Mouse (Mus musculus) adrenal gland, postnatal 36 days (tissue): Measurements from ENCODE around the gene 2310011J03Rik. TPM values are rescaled to one million over a fixed set of nuclear protein-coding genes. Genes with fewer than 3 reads are reported as not detected.

Experiments used
- DNase-seq, 2 experiments: peaks; one replicate each; pipeline ENCODE4 v3.0.0; 2021; ENCODE audit warnings: mixed read lengths in 1 of 2
- total RNA-seq, 2 experiments: library from RNA; stranded (reverse); gene quantifications; 2 replicates each; pipeline ENCODE4 v1.2.3; 2021

Gene 2310011J03Rik
- total RNA-seq, 2 experiments from 2014 or later = 24.6 to 32.0 TPM

DNA sequence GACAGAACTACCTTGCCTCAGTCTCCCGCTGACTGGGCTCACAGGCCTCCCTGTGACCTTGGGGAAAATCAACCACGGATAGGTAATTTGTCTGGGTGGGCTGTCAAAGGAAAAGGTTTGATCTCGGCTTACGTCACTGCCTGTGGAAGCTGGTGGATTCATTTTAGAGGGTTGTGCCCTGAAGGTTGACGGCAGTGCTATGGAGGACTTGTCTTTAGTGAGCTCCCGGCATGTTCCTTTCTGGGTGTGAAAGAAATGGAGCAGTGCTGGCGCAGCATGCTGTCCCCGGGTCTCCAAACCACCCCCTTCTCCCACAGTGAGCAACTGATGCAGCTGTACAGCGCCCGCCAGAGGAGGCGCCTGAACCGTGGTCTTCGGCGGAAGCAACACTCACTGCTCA lies 27.0 kb downstream of the 2310011J03Rik start:
- DNase-seq = no peak

DNA sequence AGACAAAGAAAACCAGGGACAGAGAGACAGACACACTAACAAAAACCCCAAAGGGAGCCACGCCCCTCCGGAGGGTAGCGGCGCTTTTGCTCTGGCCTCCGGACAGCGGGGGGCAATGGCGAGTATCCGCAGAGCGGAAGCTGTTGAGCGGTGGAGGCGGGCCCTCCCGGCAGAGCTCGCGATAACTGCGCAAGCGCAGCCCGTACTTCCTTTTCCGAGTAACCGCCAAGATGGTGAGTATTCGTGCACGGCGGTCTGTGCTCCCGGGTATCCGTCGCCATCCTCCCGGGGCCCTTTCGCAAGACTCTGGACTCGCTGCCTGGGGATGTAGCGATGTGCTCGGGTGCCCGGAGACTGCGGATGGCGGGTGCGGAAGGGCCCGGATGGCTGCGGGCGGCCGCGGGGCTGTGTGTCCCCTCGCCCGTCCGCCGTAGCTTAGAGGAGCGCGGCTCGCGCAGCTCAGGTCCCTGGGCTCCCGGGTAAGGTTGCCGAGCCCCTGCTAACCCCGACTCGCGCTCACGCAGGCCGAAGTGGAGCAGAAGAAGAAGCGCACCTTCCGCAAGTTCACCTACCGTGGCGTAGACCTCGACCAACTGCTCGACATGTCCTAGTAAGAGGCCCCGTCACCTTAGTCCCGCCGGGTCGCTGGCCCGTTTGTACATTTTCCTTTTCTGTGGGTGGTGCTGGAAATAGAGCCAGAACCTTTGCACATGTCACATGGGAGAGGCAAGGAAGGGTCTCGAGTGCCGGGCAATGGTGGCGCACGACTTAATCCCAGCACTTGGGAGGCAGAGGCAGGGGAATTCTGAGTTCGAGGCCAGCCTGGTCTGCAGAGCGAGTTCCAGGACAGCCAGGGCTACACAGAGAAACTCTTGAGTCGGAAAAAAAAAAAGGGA lies 27.8 kb downstream of the 2310011J03Rik start, which contains the start of gene Rps15:
Gene Rps15 (plus strand): TSS at position 203 of the 896 bp plus-strand sequence.
- DNase-seq = peak; percentile 96 to 98

DNA sequence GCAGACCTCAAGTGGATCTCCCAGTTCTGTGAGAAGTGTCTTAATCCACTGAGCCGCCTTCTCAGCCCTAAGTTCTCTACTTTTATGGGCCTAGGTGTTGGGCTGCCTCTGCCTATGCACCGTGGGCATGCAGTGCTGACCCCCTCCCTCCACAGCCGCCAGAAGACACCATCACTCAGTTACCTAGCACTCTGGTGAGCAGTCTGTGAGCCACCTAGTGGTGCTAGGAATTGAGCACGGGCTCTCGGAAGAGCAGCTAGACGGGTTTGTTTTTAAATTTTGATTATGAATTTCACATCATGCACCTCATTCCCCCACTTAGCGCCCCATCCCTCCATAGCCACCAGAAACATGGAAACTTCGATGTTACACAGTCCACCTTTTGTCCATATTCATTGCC lies 31.7 kb downstream of the 2310011J03Rik start:
- no peak for DNase-seq

DNA sequence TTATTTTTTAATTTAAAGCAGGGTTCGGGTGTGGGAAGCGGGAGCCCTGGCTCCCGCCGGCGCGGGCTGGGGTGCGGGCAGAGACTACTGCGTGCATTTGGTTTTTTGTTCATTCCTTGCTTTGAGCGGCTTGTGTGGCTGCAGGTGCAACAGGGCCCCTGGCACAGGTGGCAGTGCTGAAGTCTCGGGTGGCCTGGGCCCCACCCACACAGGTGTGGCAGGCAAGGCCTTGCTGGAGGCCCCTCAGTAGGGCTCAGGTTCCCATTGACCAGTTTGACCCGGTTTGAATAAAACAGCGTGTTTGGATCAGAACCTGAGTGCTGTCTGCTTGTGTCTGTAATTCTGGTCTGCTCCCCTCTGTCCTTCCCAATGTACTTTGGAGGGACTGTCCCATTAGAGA lies 32.2 kb downstream of the 2310011J03Rik start:
- DNase-seq = no peak

DNA sequence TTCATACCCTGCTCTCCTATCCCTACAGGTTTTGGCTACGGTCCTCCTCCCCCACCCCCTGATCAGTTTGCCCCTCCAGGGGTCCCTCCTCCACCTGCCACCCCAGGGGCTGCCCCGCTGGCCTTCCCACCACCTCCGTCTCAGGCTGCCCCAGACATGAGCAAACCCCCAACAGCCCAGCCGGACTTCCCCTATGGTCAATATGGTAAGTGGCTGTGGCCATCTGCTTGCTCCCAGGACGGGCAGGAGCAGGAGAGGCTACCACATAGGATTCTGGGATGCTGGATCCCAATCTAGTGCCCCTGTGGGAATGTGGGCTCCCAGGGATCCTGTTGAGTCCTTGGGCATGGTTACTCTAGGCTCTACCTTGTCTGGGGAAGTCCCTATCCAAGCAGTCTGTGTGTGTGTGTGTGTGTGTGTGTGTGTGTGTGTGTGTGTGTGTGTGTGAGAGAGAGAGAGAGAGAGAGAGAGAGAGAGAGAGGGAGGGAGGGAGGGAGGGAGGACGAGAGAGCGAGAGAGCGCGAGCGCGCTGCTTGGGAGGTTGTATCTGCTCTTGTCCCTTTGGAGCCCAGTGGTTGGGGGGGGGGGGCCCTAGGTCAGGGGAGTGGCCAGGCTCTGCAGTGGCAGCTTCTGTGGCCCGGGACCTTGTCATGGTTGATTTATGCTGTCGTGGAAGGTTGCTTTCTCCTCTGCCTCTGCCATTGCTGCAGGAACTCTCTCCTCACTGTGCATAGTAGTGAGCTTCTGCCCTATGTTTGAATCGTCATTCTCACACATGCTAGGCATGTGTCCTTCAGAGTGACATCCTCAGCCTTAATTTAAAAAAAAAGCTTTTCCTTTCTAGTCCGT lies 34.9 kb downstream of the 2310011J03Rik start:
- peak; percentile 75 to 79 for DNase-seq

DNA sequence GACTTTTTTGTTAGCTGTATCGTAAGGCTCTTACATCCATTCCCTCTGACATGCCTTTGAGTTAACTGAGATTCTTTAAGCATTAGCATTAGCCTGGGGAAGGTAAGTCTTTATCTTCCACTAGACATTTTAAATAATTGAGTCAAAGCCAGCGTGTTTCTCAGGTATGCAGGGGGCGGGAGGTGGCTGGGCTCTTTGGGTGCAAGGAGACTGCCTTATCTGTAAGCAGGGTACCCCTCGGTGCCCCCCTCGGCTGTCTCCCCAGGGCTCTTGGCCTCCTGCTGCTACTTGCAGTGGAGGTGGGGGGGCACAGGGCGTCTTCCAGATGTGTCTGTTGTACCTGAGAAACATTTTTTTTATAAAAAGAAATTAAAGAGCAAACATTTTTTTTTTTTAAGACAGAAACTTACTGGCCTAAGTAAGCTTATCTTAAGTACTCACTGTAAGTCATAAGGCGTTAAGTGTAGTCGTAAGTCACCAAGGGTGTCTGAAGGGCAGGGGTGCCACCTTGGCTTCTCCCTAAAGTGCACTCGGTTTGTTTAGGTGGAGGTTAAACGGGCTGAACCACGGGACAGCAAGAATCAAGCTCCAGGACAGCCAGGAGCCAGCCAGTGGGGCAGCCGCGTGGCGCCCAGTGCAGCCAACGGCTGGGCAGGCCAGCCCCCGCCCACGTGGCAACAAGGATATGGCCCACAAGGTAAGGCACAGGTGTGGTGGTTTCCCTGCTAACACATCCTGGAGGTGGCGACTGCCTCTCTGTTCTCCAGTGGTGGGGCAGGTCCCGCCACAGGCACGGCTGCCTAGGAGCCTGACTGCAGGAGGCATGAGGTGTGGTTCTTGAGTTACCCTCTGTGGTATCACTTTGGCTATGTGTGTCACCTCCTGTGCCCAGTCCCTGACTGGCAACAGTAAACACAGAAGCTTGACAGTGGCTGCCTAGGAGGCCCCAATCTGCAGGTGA lies 37.6 kb downstream of the 2310011J03Rik start:
- DNase-seq = no peak

DNA sequence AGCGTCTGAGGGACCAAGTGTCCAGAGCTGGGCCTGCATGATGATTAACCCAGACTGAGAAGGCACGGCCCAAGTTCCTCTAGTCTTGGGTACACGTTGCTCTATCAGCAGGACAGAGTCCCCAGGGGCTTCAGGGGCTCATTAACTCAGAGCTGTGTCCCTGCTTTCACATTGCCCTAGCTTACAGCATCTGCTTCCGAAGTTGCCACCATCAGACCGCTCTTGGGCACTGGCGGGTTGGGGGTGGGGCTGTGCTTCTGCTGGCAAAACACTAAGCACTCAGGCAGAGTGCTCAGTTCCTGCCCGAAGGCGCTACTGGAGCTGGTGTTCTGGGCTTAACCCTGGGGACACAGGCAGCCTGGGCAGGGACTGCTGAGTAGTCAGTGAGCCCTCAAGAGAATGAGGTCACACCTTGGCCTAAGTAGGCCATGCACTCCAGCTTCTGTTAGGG lies 38.4 kb downstream of the 2310011J03Rik start:
- peak; percentile 53 to 81 for DNase-seq

DNA sequence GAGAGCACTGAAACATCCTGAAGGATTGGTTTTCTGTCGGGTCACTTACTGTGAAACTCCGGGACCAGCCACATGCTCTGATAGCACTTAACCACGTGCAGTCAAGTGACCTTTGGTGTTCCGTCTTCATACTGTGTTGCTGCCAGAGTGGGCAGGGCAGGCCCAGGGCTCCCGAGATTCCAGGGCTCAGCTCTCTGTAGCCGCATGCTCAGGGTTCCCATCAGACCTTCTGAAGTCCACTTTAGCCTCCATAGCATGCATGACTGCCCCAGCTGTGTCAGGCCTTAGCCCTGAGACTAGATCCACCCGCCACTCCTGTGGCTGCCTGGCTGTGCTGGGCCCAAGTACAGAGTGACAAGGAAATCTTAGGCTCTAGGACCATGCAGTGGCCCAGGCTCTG lies 39.0 kb downstream of the 2310011J03Rik start:
- peak; percentile 70 to 73 for DNase-seq

DNA sequence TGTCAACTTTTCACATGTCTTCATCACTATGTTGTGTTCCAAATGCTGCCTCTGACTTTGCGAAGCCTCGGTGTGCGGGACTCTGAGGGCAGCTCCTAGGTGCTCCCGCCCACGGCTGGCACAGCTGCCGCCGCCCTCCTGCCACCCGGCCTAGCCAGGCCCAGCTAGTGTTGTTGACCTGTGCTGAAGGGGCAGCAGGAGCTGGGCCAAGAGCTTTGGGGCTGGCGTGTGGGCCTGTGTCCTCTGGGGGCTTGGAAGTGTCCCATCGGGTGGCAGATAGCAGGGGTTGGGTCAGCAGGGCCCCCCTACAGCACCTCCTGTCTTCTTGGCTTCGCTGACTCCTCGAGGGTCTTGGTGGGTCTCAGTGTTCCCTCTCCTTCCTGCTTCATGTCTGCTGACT lies 41.1 kb downstream of the 2310011J03Rik start:
- DNase-seq = no peak

DNA sequence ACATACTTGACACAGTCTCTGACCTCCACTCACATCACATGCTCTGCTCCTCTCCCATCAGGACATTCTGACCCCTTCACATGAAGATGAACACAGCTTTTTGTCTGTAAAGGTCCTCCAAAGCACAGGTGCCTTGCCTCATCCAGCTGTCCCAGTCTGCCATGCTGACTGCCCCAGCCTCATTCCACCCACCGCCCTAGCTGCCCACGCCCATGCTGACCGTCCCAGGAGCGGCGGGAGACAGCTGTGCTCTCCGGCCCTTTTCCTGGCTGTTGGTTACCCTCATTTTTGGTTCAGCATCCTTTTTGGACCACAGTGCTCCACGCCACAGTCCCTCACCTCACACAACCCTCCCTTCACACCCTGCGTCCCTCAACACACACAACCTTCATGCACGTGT lies 41.9 kb downstream of the 2310011J03Rik start:
- no peak for DNase-seq

DNA sequence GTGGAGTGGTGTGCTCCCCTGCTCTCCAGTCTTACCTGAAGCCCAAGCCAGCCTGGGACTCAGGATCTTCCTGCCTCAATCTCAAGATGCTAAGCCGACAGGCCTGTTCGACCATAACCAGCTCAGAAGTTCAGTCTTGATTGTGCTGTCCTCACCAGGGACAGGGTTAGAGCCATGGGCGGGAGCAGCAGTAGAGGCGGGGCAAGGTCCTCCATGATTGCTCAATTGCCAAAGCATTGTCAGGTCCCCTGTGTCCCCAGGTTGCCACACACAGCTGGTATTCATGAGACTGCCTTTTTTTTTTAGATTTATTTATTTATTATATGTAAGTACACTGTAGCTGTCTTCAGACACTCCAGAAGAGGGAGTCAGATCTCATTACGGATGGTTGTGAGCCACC lies 44.1 kb downstream of the 2310011J03Rik start:
- peak in 1 of 2 experiments; percentile 36 for DNase-seq

DNA sequence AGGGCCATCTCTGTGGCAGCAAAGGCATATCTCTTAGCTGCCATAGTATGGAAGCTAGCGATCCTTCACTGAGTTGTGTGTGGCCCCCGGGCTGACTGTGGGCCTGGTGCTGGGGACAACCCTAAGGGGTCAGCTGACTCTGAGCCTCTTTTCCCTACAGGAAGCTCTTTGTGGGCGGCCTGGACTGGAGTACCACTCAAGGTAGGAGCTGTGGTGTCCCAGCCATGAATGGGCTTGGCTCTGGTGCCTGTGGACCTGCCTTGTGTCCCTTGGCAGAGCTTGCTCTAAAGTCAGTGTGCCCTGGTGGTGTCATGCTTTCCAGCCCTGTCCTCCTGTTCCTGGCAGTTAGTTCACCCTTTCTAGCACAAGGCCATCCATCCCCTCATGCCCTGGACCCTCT lies 46.5 kb downstream of the 2310011J03Rik start:
- no peak for DNase-seq

DNA sequence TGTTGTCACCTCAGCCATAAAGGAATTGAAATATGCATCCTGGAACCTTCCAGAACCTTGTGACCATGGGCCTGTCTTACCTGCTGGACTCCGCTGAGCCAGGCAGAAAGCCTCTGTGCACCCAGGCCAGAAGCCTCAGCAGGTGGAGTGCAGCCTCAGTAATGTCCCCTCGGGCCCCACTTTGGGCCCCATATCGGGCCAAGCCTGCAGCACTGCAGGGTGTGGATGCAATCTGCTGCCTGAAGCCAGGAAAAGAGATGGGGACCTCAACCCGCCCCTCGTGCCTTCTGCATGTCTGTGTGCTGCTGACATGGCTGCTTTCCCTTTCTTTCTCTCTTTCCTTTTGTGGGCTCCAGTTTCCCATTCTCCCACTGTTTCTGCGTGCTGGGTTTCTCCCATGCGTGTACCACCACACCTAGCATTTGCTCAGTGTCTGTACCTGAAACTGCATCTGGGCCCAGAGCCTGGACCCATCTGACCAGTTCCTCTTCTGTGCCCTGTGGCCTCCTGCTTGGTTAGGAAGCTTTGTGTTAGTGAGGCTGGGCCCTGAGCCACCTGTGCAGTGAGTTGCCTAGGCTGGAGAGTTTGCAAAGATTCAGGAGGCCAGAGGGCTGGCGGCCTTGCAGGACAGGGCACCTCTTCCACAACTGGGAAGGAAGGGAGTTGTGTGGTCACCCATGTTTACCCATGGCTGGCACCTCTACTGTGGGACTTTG lies 48.3 kb downstream of the 2310011J03Rik start:
- DNase-seq = no peak

DNA sequence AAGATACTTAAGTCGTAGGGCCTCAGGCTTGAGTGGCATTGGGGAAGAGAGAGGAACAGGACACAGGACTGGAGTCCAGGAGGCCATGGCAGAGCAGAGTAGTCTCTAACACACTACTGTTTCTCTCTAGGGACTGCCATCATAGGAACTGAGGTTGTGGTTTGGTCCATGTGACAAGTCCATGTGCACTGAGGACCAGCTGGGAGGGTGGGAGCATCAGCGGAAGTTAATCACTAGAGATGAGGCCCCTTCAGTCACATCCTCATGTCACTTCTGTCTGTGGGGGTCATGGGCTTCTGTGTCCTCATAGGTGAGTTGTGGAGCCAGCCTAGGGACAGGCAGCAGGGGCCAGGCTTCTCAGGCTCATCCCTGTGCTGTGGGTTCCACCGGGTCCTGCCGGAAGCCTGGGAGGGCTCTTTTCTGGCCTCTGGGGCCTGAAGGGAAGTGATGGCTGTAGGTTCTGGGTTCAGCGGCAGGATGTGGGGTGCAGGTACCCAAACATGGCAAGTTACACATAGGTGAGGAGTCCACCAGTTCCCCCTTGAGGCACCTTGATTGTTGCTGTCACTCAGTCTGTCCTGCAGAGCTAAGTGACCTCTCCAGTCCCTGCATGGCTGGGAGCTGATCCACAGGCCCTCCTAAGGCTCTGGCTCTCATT lies 49.0 kb downstream of the 2310011J03Rik start:
- no peak for DNase-seq

DNA sequence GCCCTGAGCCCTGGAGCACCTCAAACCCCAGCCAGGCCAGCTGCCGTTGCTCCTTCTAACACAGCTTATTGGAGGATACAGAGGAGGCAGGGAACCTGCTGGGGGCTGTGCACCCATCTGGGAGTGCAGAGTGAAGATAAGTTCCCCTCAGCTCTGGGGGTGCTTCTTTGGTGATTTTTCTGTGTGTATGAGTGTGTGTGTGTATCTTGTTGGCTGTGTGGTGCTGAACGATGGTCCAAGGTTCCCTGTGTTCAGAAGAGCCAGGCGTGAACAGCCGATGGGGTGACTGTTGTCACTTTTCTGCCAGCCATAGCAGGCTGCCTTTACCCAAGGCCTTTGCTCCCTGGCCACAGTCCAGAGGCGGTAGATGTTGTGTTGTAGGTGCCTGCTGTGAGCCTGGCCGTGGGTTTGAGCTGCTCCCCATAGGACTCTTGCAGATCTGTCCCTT lies 49.6 kb downstream of the 2310011J03Rik start:
- DNase-seq = peak; percentile 75

DNA sequence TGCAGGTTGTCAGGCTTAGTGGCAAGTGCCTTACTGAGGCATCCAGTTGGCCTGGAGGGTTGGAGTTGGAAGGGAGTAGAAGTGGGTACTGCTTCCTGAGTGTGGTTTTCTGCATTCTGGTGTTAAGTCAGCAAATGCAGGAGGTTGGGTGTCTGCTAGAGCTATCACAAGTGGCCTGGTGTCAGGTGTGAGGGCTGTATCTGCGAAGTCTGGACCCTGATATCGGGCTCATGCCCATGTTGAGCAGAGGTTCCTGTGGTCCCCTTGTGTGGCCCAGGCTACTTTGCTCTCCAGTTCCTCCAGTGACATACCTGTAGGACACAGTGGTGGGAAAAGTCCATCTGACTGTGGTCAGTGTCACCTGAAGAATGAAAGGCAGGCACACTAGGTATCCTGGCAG lies 50.2 kb downstream of the 2310011J03Rik start:
- DNase-seq = no peak
